Mouse (Mus musculus): Measurements from ENCODE around the gene Fstl4. TPM values are rescaled to one million over a fixed set of nuclear protein-coding genes. Genes with fewer than 3 reads are reported as not detected.

The Fstl4 gene
- not detected for polyA plus RNA-seq (2017; shearing (Covaris generic))

DNA sequence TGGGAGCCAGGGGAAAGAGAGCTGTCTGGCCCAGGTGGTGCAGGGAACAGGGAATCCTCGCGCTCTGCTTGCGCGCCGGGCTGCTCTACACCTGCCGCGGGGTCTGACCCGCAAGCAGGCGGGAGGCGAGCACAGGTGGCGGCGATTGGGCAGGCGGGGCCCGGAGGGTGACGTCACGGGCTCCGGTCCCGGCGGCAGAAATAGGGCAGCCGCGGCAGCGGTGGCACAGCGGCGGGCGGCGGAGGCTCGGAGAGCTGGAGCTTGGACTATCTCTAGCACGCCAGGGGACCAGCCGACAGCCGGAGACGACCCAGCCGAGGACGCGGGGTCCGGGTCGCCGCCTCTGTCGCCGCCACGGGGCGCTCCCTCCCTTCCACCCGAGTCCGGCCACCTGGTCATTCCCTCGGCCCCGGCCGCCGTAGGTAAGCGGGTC lies at the start of gene Fstl4:
TSS of gene Fstl4 (plus strand) at position 174 of the 433 bp plus-strand sequence.

